Mouse (Mus musculus) embryonic facial prominence, embryonic 15.5 days (tissue): Measurements from ENCODE around the gene Gm14692. TPM values are rescaled to one million over a fixed set of nuclear protein-coding genes. Genes with fewer than 3 reads are reported as not detected.
"Not testable (repeated sequence)": the region's sequence is repeated elsewhere in the genome, so short reads cannot be mapped to it uniquely, and the experiment has no call there.

ENCODE experiments used
- ATAC-seq: fragments of 200-750 bp; cut with Nextera tagmentation; 2 replicates; pipeline ENCODE4 v1.8.0; 2017; ENCODE audit warnings: low read depth, moderate TSS enrichment; ENCODE audit not compliant: insufficient number of reproducible peaks, low FRiP score, low TSS enrichment
- H3K27ac ChIP-seq: fragments of 300-500 bp; sonication (generic); replicated peaks from 2 replicates; pipeline ENCODE4 v1.5.1; 2015; ENCODE audit warnings: mild to moderate bottlenecking, inconsistent platforms
- H3K27me3 ChIP-seq: fragments of 300-500 bp; sonication (generic); 2 replicates; pipeline ENCODE4 v1.6.1; 2015; ENCODE audit warnings: inconsistent platforms
- H3K36me3 ChIP-seq: fragments of 300-500 bp; sonication (generic); 2 replicates; pipeline ENCODE4 v1.6.1; 2015; ENCODE audit warnings: mild to moderate bottlenecking, inconsistent platforms
- H3K4me1 ChIP-seq: fragments of 300-500 bp; sonication (generic); 2 replicates; pipeline ENCODE4 v1.6.1; 2015; ENCODE audit warnings: inconsistent platforms
- H3K4me2 ChIP-seq: fragments of 300-500 bp; sonication (generic); replicated peaks from 2 replicates; pipeline ENCODE4 v1.6.1; 2015; ENCODE audit warnings: mild to moderate bottlenecking, inconsistent platforms
- H3K4me3 ChIP-seq: fragments of 300-500 bp; sonication (generic); replicated peaks from 2 replicates; pipeline ENCODE4 v1.5.1; 2015; ENCODE audit warnings: mild to moderate bottlenecking, inconsistent platforms
- H3K9ac ChIP-seq: fragments of 300-500 bp; sonication (generic); 2 replicates; pipeline ENCODE4 v1.6.1; 2015; ENCODE audit warnings: inconsistent platforms
- H3K9me3 ChIP-seq: fragments of 300-500 bp; sonication (generic); replicated peaks from 2 replicates; pipeline ENCODE4 v1.6.1; 2016; ENCODE audit warnings: inconsistent platforms
- WGBS: fragments of 180-500 bp; shearing (Covaris S2); methylation state at CpG from one replicate; pipeline ENCODE4 v1.1.7; 2015; 5-methylcytosine and 5-hydroxymethylcytosine counted together
- polyA plus RNA-seq: library from polyadenylated mRNA; unstranded; fragments of >200 nt; fragmentation: Nextera tagmentation; extraction: Ambion mirVana; gene quantifications from 2 replicates; pipeline ENCODE4 v1.2.1, GENCODE M21; 2015

The Gm14692 gene
- polyA plus RNA-seq = not detected in 2 replicates

DNA sequence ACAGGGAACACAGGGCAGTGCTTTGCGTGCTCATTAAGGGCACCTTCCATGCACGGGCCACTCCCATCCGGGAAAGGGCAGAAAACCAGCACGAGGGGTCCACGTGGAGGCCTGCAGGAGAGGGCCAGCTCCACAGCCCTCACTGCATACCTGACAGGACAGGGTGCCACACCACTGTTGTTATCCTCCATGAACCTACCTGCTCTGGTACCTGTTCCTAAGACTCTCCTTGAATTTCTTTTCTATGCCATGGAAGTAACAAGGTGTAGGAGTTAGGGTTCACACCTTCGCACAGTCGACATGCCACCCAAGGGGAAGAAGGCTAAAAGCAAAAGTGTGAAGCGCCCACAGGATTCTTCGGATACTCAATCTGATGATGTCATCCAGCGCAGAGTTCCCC is at the start of gene Gm14692:
Gene Gm14692 (plus strand): TSS at position 301 of the 400 bp plus-strand sequence.
- not testable (repeated sequence) for H3K9me3 ChIP-seq

DNA sequence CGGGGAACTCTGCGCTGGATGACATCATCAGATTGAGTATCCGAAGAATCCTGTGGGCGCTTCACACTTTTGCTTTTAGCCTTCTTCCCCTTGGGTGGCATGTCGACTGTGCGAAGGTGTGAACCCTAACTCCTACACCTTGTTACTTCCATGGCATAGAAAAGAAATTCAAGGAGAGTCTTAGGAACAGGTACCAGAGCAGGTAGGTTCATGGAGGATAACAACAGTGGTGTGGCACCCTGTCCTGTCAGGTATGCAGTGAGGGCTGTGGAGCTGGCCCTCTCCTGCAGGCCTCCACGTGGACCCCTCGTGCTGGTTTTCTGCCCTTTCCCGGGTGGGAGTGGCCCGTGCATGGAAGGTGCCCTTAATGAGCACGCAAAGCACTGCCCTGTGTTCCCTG is 2.0 kb upstream of the Gm14692 start, which contains the start of gene Gm1140:
Gene Gm1140 (minus strand): TSS at position 101 of the 400 bp plus-strand sequence.
- WGBS = 80% methylated on average over 4 of the region's 11 CpGs
- not testable (repeated sequence) for H3K4me1 ChIP-seq, H3K9me3 ChIP-seq, H3K27ac ChIP-seq, H3K36me3 ChIP-seq, H3K4me3 ChIP-seq, H3K4me2 ChIP-seq, H3K27me3 ChIP-seq, H3K9ac ChIP-seq, ATAC-seq

More for the DNA sequence above, at the start of gene Gm14692:
- not testable (repeated sequence) for H3K27me3 ChIP-seq, H3K4me2 ChIP-seq, H3K36me3 ChIP-seq, H3K9ac ChIP-seq, H3K27ac ChIP-seq, ATAC-seq, H3K4me1 ChIP-seq, H3K4me3 ChIP-seq
- WGBS = 64% methylated on average over 3 of the region's 10 CpGs

Other genes starting within 250 kb of the Gm14692 start
- gene Gm1140, start 2.1 kb upstream of the Gm14692 start, polyA plus RNA-seq = not detected in 2 replicates
- not detected in 2 replicates for gene 4933436I01Rik, start 225.8 kb downstream of the Gm14692 start, polyA plus RNA-seq